Mouse (Mus musculus) myocyte (in vitro differentiated cells): ENCODE results near the gene Tmem108.

Experiments
- CEBPB ChIP-seq: IDR thresholded peaks from 2 replicates; pipeline ENCODE4 v1.6.1; 2011; ENCODE audit warnings: mild to moderate bottlenecking, moderate library complexity; ENCODE audit not compliant: poor library complexity, insufficient read depth, severe bottlenecking
- E2F4 ChIP-seq: IDR thresholded peaks from one replicate; pipeline ENCODE4 v1.6.1; 2011; ENCODE audit warnings: mild to moderate bottlenecking, control low read depth, moderate library complexity; ENCODE audit not compliant: insufficient read depth
- MAX ChIP-seq: IDR thresholded peaks from one replicate; pipeline ENCODE4 v1.6.1; 2011; ENCODE audit warnings: low read depth, mild to moderate bottlenecking, control low read depth
- MYOG ChIP-seq, 3 experiments: IDR thresholded peaks; one replicate each; pipeline ENCODE4 v1.6.1; 2011; ENCODE audit warnings: control low read depth in 2 of 3, low read depth in 2 of 3, mild to moderate bottlenecking in 2 of 3; ENCODE audit not compliant: insufficient read length in 2 of 3, control insufficient read depth in 1 of 3, insufficient read depth in 1 of 3
- POLR2A ChIP-seq: IDR thresholded peaks from one replicate; pipeline ENCODE4 v1.6.1; 2011; ENCODE audit warnings: low read depth, mild to moderate bottlenecking, control low read depth, moderate library complexity; ENCODE audit not compliant: insufficient read length
- POLR2AphosphoS2 ChIP-seq: IDR thresholded peaks from one replicate; pipeline ENCODE4 v1.6.1; 2011; ENCODE audit warnings: low read depth, control low read depth; ENCODE audit not compliant: insufficient read length
- USF1 ChIP-seq: IDR thresholded peaks from one replicate; pipeline ENCODE4 v1.6.1; 2011; ENCODE audit warnings: low read depth, mild to moderate bottlenecking, control low read depth, moderate library complexity

DNA sequence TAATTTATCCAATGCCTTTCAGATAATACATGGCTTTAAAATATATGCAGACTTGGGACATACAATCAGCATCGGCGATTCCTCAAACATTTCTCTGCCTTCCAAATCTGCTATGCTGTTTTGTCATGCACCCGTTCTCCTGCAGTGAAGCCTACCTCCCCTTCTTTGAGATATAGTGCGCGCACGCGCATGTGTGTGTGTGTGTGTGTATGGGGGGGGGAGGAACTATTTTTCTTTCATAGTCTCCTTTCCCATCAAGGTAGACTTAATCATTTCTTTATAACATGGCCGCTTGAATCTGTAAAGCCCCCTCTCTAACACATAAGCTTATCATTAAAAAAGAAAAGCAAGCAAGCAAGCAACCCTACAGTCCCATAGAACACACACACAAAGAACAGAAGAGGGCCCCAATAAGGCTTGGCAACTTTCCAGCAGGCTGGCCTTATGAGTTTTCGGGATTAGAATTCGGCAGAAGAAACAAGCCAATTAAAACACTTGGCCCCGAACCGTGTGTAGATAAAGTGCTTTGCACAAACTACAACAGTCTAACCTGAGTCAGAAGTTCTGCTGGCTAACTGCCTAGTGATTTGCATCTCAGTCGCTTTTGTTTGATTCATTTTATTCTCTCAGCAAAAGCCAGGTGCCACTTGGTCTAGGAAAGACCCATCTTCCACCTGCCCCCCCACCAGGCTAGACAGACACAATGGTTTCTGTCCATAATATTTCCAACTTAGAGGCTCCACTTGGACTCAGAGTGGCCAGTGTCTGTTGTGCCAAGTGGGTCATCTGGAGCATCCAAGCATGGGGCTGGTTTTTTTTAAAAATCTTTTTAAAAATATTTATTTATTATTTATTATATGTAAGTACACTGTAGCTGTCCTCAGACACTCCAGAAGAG is 153.2 kb downstream of the Tmem108 start:
- TF ChIP-seq MAX (no peak), CEBPB (no peak), POLR2A (no peak), POLR2AphosphoS2 (no peak), USF1 (no peak), MYOG (IDR thresholded peaks at IDR 0.05; ENCODE audit: control insufficient read depth in 1 of 3, insufficient read depth in 1 of 3, insufficient read length in 2 of 3, low read depth in 2 of 3) (no peak), E2F4 (no peak)
